In genomic region chr9:58053102-58053501, GRCm38 (mm10) we compare ENCODE assay signal across 7 mouse cellular contexts. TPM values are rescaled to one million over a fixed set of nuclear protein-coding genes. Genes with fewer than 3 reads are reported as not detected.
DNase-seq lines count a peak whose midpoint lies in the region; TF ChIP-seq lines count a peak whose summit lies in the region.

No protein-coding gene starts in this region.

- TF ChIP-seq CTCF in small intestine, adult 2 months (IDR thresholded peaks at IDR 0.05; ENCODE audit: extremely low read depth, insufficient read length, insufficient replicate concordance, low read depth, low read length), result peak; percentile 56; the same call in 1 of the 2 replicates

- 26% methylated on average over 3 of the region's 3 CpGs for WGBS in small intestine, adult 2 months

- no peaks in the 10 kb centered on the region for H3K36me3 ChIP-seq in small intestine, adult 2 months (ENCODE audit: control insufficient read depth, insufficient read depth, low read length)

- no peaks in the 10 kb centered on the region for H3K4me1 ChIP-seq in small intestine, adult 2 months (ENCODE audit: control insufficient read depth, insufficient read depth, insufficient read length, low read length)

- H3K27me3 ChIP-seq in small intestine, adult 2 months (ENCODE audit: control insufficient read depth, insufficient read depth, low read length), result no peaks in the 10 kb centered on the region

- TF ChIP-seq POLR2A in small intestine, adult 2 months (IDR thresholded peaks at IDR 0.05; ENCODE audit: low read depth, low read length), result no peak

- H3K27ac ChIP-seq in small intestine, adult 2 months (ENCODE audit: insufficient read depth, low read depth, low read length), result no peak overlapping the region

- peak; percentile 41 for DNase-seq in 416B (ENCODE audit: low read depth)
- peak; percentile 37 for DNase-seq in CD4-positive helper T cell, adult 2 months (ENCODE audit: low read depth, low spot score)
- DNase-seq in cerebellum, adult 8-10 months, result peak; percentile 69
- peak; percentile 64 to 84 for DNase-seq in frontal cortex, adult 2 months (ENCODE audit: extremely low spot score in 1 of 2, low spot score in 1 of 2)
- peak; percentile 64 for DNase-seq in layer of hippocampus, adult 9-11 months
- peak; percentile 43 to 55 for DNase-seq in lung, postnatal 4 days

- no peak overlapping the region for H3K4me3 ChIP-seq in small intestine, adult 2 months (ENCODE audit: low read depth, low read length)

RNA-seq across cellular contexts. Expression of gene Stra6, which starts 10.5 kb away (rescaled TPM):
- 5.7 and 7.6 TPM in 2 replicates for polyA plus RNA-seq in frontal cortex, adult 2 months (2012; rRNA removed)
- polyA plus RNA-seq in small intestine, adult 2 months (2012; rRNA removed), result 0.83 and 1.7 TPM in 2 replicates

RNA-seq across cellular contexts. Expression of gene Cyp11a1, which starts 46.9 kb away (rescaled TPM):
- 5.5 and 6.1 TPM in 2 replicates for polyA plus RNA-seq in frontal cortex, adult 2 months (2012; rRNA removed)
- polyA plus RNA-seq in small intestine, adult 2 months (2012; rRNA removed), result 0.19 and 0.27 TPM in 2 replicates
